Mouse (Mus musculus) midbrain, embryonic 10.5 days (tissue): ENCODE data around the gene Coq8b. TPM values are rescaled to one million over a fixed set of nuclear protein-coding genes. Genes with fewer than 3 reads are reported as not detected.

Experiments used
- DNase-seq: peaks from one replicate; pipeline ENCODE4 v3.0.0-alpha.2; 2017; ENCODE audit warnings: low spot score
- H3K27ac ChIP-seq: fragments of 300-500 bp; sonication (generic); replicated peaks from 2 replicates; pipeline ENCODE4 v1.5.1; 2016; ENCODE audit warnings: mild to moderate bottlenecking
- H3K27me3 ChIP-seq: fragments of 300-500 bp; sonication (generic); 2 replicates; pipeline ENCODE4 v1.6.1; 2016; ENCODE audit warnings: low read depth, mild to moderate bottlenecking; ENCODE audit not compliant: poor library complexity, severe bottlenecking
- H3K36me3 ChIP-seq: fragments of 300-500 bp; sonication (generic); 2 replicates; pipeline ENCODE4 v1.6.1; 2016; ENCODE audit warnings: mild to moderate bottlenecking, moderate library complexity
- H3K4me1 ChIP-seq: fragments of 300-500 bp; sonication (generic); 2 replicates; pipeline ENCODE4 v1.6.1; 2016
- H3K4me3 ChIP-seq: fragments of 300-500 bp; sonication (generic); 2 replicates; pipeline ENCODE4 v1.5.1; 2016; ENCODE audit warnings: mild to moderate bottlenecking, moderate library complexity
- H3K9me3 ChIP-seq: fragments of 300-500 bp; sonication (generic); replicated peaks from 2 replicates; pipeline ENCODE4 v1.6.1; 2016; ENCODE audit warnings: mild to moderate bottlenecking
- WGBS: fragments of 180-500 bp; shearing (Covaris S2); methylation state at CpG from one replicate; pipeline ENCODE4 v1.1.7; 2016; 5-methylcytosine and 5-hydroxymethylcytosine counted together
- polyA plus RNA-seq: library from polyadenylated mRNA; unstranded; fragments of >200 nt; fragmentation: Nextera tagmentation; extraction: Ambion mirVana; gene quantifications from 2 replicates; pipeline ENCODE4 v1.2.1, GENCODE M21; 2016

Coq8b gene
- polyA plus RNA-seq = 23.1 and 24.1 TPM in 2 replicates

DNA sequence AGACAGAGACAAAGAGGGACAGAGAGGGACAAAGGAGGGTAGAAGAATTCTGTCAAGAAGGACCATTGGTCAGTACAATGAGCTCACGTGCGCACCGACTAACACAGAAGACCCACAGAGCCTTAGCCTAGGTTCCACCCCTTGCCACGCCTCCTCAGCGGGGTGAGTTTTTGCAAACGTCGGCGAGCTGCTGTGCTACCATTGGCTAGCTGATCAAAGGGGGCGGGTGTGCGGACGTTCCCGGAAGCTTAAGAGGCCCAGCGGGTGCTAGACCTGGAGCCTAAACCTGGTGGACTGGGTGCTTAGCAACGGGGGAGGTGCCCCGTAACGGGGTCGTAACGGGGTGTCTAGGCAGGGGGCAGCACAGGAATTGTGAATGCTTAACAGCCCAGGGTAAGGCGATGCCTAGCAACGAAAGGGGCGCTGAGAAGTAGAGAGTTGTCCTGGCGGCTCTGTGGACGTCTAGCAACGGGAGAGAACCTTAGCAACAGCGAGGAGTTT, at the start of gene Coq8b:
Coq8b (plus strand) TSS at position 243 of the 501 bp plus-strand sequence.
- H3K27me3 ChIP-seq = no peaks in the 10 kb centered on the region
- DNase-seq = peak; percentile 98

DNA sequence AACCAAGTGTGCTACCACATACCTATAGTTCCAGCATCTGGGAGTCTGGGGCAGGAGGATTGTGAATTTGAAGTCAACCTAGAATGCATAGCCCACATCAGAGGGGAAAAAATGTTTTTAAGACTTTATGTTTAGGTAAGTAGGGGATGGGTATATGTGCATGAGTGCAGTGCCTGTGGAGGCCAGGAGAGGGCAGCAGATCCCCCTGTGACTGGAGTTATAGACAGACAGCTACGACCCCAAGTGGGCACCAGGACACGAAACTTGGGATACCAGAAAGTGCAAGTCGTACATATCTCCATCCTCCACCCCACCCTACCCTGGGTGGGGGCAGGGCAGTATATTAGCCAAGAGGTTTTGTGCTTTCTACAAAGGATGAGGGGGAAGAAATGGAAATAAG, 47.9 kb upstream of the Coq8b start:
- Histone ChIP-seq H3K27me3 (no peaks in the 10 kb centered on the region), H3K4me3 (no peak overlapping the region), H3K9me3 (peaks cover 7% of the 10 kb centered on the region), H3K27ac (no peak overlapping the region), H3K4me1 (peaks cover 9% of the 10 kb centered on the region), H3K36me3 (peaks cover 72% of the 10 kb centered on the region)
- DNase-seq = peak; percentile 61
- WGBS = 78% methylated on average over 3 of the region's 3 CpGs

More for the DNA sequence above, at the start of gene Coq8b:
- under 1% methylated on average over 25 of the region's 25 CpGs for WGBS
- H3K9me3 ChIP-seq = no peaks in the 10 kb centered on the region
- H3K36me3 ChIP-seq = peaks cover 8% of the 10 kb centered on the region; the same call in 1 of the 2 replicates
- H3K4me3 ChIP-seq = peak within 1 kb of the TSS; percentile 60
- peaks cover 33% of the 10 kb centered on the region for H3K4me1 ChIP-seq
- H3K27ac ChIP-seq = peak within 1 kb of the TSS; percentile 91

DNA sequence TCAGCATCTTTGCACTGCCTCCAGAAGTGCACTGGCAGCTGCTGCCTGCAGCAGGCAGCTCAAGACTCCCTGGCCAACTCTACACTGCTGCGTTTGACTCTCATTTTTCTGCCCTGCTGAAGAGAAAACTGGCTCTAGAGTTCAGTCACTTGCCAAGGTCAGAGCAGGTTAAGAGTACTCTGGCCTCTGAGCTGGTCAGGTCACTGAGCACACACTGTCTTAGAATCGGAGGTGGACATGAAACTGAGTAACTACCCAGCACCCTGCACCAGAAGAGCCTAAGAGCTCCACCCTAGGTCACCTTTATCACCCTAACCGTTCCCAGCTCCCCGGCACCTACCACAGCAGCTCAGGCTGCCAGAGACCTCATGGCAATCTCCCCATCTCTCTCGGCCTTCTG, 46.8 kb upstream of the Coq8b start:
- 94% methylated on average over 5 of the region's 5 CpGs for WGBS
- no peak for DNase-seq
- peaks cover under 1% of the 10 kb centered on the region; the same call in 1 of the 2 replicates for H3K4me1 ChIP-seq
- no peaks in the 10 kb centered on the region for H3K27me3 ChIP-seq
- peaks cover 7% of the 10 kb centered on the region for H3K9me3 ChIP-seq
- H3K27ac ChIP-seq = no peak overlapping the region
- no peak overlapping the region for H3K4me3 ChIP-seq
- peaks cover 83% of the 10 kb centered on the region for H3K36me3 ChIP-seq

DNA sequence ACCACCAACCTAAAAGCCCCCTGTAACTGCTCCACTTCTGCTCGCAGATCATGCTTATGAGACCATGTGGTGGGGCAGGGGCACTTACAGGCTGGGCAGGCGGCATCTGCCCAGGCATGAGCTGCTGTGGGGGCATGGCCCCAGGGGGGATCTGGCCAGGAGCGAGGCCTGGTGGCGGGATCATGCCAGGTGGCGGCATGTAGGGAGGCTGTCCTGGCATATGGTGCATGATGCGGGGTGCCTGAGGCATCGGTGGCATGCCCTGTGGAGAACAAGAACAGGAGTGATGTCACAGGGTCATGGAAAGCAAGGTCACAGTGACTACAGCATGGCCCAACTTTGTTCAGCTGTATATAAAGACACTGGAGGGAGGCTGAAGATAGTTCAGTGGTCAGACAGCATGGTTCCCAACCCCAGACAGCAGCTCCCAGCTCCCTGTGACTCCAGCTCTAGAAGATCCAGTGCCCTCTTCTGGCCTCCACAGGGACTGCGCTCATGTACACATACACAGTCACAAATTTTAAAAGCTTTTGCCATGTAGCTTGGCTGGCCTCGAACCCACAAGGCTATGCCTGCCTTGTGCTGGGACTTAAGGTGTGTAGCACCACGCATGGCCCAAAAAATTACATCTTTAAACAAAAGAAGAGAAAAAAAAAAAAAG, 43.4 kb upstream of the Coq8b start:
- Histone ChIP-seq H3K9me3 (peaks cover 7% of the 10 kb centered on the region), H3K27ac (no peak overlapping the region), H3K36me3 (peaks cover 99% of the 10 kb centered on the region), H3K4me3 (no peak overlapping the region), H3K27me3 (no peaks in the 10 kb centered on the region), H3K4me1 (peaks cover 10% of the 10 kb centered on the region)
- no peak for DNase-seq
- WGBS = 96% methylated on average over 10 of the region's 10 CpGs

DNA sequence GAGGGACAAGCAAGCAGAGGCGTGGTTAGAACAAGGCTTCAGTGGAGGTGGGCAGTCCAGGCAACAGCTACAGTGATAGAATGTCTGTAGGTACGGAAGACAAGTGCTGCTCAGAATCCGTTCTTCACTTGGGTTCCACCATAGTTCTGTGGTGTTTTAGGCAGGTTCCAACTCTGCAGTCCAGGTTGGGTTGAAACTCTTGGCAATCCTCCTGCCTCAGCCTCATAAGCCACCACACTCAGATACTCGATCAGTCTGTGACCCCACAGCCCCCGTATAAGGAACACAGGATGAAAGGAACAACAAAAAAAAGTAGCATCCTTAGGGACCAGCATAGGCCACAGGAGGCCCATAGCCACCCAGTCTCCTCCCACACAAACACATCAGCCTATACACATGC, 40.4 kb upstream of the Coq8b start:
- Histone ChIP-seq H3K9me3 (no peaks in the 10 kb centered on the region; the same call in 1 of the 2 replicates), H3K4me3 (no peak overlapping the region), H3K27ac (no peak overlapping the region), H3K36me3 (peaks cover 79% of the 10 kb centered on the region), H3K27me3 (no peaks in the 10 kb centered on the region), H3K4me1 (peaks cover 25% of the 10 kb centered on the region)
- DNase-seq = no peak
- 97% methylated on average over 5 of the region's 5 CpGs for WGBS

DNA sequence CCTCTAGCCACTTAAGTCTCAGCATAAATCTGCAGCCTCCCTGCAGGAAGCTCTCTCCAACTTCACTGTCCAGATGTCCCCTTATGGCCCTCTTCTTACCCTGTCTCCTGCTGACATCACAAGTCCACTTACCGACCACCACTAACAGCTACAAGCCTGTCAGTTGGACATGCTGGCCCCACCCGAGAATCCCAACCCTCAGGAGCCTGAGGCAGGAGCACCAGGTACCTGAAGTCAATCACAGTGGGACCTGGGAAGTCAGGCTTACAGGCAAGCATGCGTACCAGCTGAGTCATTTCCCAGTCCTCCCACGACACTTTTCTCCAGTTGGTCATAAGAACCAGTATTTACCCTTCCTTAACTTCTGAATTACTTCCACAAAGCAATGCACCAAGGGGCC, 39.1 kb upstream of the Coq8b start:
- no peaks in the 10 kb centered on the region; the same call in 1 of the 2 replicates for H3K9me3 ChIP-seq
- H3K27me3 ChIP-seq = no peaks in the 10 kb centered on the region
- peak overlapping the region; percentile 73 for H3K4me3 ChIP-seq
- peaks cover 70% of the 10 kb centered on the region for H3K36me3 ChIP-seq
- no peak overlapping the region for H3K27ac ChIP-seq
- 87% methylated on average over 4 of the region's 4 CpGs for WGBS
- peaks cover 25% of the 10 kb centered on the region for H3K4me1 ChIP-seq
- no peak for DNase-seq

DNA sequence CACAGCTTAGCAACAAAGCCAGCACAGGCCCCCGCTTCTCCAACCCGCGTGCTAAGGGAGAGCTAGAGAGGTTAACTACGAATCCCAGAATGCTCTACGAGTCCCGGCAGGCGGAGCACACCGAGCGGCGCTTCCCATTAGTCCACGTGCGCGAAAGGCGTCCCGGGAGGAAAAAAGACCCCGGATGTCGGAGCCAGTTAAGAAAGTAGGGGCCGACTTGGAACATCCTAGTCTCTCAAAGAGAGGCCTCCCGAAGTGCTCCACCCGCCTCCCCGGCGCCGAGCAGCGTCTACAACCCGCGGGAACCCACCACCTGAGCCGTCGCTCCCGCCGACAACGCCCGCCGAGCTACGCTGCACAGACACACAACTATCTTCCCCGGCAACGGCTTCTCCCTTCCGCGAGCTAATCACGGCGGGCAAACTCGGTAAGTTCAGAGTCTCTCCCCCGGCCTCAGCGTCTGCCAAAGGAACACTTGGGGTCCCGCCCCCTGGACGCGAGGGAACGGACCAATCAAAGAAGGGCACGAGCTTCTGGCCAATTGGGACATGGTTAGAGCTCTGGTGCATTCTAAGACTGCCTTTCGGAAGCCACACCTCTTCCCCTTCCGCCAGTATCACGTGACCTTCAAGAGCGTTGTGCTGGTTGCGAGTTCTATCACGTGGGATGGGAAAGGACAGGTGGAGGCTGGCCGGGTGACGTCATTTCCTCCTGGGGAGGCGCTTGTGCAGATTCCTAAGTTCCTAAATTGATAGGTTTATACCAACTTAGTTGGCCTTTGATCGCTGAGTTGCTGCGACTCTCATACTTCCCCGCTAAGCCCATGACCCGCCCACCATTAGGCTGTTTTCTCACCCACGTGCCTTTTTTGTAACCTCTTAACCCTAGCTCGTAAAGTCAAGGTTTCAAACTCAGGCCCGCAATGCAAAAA, 36.9 kb upstream of the Coq8b start, which contains the start of the genes BC024978 and Snrpa:
BC024978 (plus strand) TSS at position 101 of the 931 bp plus-strand sequence.
Snrpa (minus strand) TSS at position 591 of the 931 bp plus-strand sequence.
- H3K9me3 ChIP-seq = no peaks in the 10 kb centered on the region
- peak within 1 kb of the TSS; percentile 73 for H3K4me3 ChIP-seq
- H3K27me3 ChIP-seq = no peaks in the 10 kb centered on the region
- H3K4me1 ChIP-seq = peaks cover 25% of the 10 kb centered on the region
- WGBS = under 1% methylated on average over 64 of the region's 64 CpGs
- peak within 1 kb of the TSS; percentile 94 for H3K27ac ChIP-seq
- H3K36me3 ChIP-seq = peaks cover 56% of the 10 kb centered on the region
- peak; percentile 96 for DNase-seq

DNA sequence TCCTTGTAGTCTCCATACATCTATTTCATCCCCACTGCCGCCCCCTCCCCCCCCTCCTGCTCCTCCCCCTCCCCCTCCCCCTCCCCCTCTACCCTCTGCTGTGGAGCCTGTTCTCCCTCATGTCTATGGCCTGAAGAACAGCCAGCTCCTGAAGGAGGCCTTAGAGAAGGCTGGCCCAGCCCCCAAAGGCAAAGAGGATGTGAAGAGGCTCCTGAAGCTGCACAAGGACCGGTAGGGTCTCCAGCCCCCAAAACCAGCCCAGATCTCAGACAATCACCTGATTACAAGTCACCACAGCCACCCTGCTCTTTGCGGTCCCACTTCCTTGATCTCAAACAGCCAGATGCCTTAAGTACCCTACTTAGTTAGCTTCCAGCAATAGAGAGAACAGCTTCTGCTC, 35.7 kb upstream of the Coq8b start:
- 92% methylated on average over 3 of the region's 3 CpGs for WGBS
- Histone ChIP-seq H3K27me3 (no peaks in the 10 kb centered on the region), H3K4me1 (peaks cover 25% of the 10 kb centered on the region), H3K36me3 (peaks cover 53% of the 10 kb centered on the region), H3K9me3 (no peaks in the 10 kb centered on the region), H3K4me3 (peak overlapping the region; percentile 73; the same call in 1 of the 2 replicates), H3K27ac (0 out of 2 replicates have a peak overlapping the region, but pooled peaks have one; percentile 17)
- no peak for DNase-seq

DNA sequence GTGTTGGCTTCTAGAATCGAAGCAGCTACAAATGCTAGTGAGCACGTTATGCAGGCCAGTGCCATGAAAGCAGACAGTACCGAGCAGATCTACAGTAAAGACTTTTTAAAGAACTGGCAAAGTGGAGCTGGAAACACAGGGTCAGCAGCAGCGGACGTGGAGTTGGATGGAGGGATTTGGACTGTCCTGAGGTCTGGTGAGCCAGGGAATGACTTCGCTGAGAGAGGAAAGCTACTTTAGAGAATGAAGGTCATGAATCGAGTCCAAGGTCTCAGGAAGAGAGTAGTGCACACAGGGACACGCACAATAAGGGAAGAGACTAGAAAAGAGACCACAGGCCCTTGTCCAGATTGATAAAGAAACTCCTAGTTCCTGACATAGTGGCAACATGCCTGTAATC, 35.2 kb upstream of the Coq8b start:
- peaks cover 25% of the 10 kb centered on the region for H3K4me1 ChIP-seq
- H3K4me3 ChIP-seq = peak overlapping the region; percentile 73; the same call in 1 of the 2 replicates
- no peak overlapping the region for H3K27ac ChIP-seq
- H3K36me3 ChIP-seq = peaks cover 53% of the 10 kb centered on the region
- DNase-seq = no peak
- no peaks in the 10 kb centered on the region for H3K27me3 ChIP-seq
- H3K9me3 ChIP-seq = no peaks in the 10 kb centered on the region
- WGBS = 93% methylated on average over 8 of the region's 8 CpGs

DNA sequence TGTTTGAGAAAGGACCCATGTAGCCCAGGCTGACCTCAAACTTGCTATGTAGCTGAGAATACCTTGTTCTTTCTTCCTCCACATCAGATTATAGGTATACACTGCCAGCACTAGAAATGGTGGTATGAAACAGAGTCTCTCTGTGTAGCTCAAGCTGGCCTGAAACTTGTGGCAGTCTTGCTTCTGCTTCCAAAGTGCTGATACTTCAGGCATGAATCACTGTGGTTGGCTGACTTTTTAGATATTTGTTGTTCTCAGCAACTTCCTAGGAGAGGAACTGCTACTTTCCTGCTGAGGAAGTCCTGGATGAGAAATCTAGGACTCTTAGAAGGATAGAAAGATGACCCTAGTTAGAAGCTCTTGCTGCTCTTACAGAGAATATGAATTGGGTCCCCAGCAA, 34.5 kb upstream of the Coq8b start:
- Histone ChIP-seq H3K36me3 (peaks cover 53% of the 10 kb centered on the region), H3K27ac (no peak overlapping the region), H3K4me3 (no peak overlapping the region), H3K9me3 (no peaks in the 10 kb centered on the region), H3K4me1 (peaks cover 25% of the 10 kb centered on the region), H3K27me3 (no peaks in the 10 kb centered on the region)
- no peak for DNase-seq

DNA sequence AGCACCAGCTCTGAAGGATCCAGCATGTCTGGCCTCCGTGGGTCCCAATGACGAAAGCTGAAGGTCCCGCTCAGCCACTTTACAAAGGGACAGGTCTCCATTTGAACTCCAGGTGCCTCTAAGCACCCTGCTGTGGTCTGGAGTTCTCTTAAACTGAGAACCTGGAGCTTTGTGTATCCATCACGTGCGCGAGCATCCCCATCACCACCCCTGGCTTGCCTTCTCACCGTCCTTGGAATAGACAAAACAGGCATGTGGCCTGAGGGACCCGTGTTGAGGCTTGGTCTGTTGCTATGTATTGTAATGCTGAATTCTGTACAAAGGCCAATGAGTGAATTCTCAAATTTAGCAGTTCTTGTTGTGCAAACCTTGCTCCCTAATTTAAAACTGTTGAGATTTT, 34.0 kb upstream of the Coq8b start:
- WGBS = 96% methylated on average over 8 of the region's 8 CpGs
- Histone ChIP-seq H3K27ac (no peak overlapping the region), H3K27me3 (no peaks in the 10 kb centered on the region), H3K4me1 (peaks cover 21% of the 10 kb centered on the region), H3K4me3 (no peak overlapping the region), H3K36me3 (peaks cover 53% of the 10 kb centered on the region), H3K9me3 (no peaks in the 10 kb centered on the region)
- DNase-seq = no peak

DNA sequence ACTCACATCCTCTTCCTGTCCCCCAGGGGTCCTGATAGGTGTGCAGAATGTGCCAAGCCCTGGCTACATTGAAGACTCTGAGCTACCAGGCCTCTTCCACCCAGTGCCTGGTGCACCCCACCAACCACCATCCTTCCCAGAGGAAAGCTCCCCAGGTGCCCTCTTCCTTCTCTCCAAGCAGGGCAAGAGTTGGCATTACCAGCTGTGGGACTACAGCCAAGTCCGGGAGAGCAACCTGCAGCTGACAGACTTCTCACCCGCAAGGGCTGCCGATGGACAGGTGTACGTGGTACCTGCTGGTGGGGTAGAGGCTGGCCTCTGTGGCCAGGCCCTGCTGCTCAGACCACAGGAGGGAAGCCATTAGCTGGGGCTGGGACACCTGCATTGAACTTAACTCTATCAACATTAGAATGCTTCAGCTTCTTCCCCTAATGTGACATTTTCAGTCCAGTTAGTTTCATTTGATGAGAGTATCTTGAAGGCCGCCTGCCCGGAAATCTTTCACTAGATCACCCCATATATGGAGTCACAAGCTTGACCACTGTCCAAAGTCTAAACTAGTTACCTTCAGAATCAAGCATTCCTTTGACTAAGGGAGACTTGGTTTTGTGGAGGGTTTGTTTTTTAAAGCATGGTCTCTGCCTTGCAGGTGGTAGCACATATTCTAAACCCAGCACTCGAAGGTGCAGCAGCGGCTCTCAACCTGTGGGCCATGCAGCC, 28.9 kb upstream of the Coq8b start:
- H3K27me3 ChIP-seq = no peaks in the 10 kb centered on the region
- peaks cover 77% of the 10 kb centered on the region for H3K36me3 ChIP-seq
- no peaks in the 10 kb centered on the region for H3K9me3 ChIP-seq
- DNase-seq = no peak
- WGBS = 98% methylated on average over 8 of the region's 8 CpGs
- H3K4me3 ChIP-seq = no peak overlapping the region
- H3K4me1 ChIP-seq = no peaks in the 10 kb centered on the region
- H3K27ac ChIP-seq = no peak overlapping the region
